Mouse (Mus musculus) midbrain, embryonic 15.5 days (tissue): Measurements from ENCODE around the gene Kctd18. TPM values are rescaled to one million over a fixed set of nuclear protein-coding genes. Genes with fewer than 3 reads are reported as not detected.

Source experiments
- ATAC-seq: fragments of 200-750 bp; cut with Nextera tagmentation; replicated peaks from 2 replicates; pipeline ENCODE4 v1.8.0; 2017; ENCODE audit warnings: moderate TSS enrichment
- H3K27ac ChIP-seq: fragments of 300-500 bp; sonication (generic); 2 replicates; pipeline ENCODE4 v1.5.1; 2015; ENCODE audit warnings: mild to moderate bottlenecking, inconsistent platforms
- H3K27me3 ChIP-seq: fragments of 300-500 bp; sonication (generic); replicated peaks from 2 replicates; pipeline ENCODE4 v1.6.1; 2015; ENCODE audit warnings: inconsistent platforms
- H3K36me3 ChIP-seq: fragments of 300-500 bp; sonication (generic); replicated peaks from 2 replicates; pipeline ENCODE4 v1.6.1; 2015; ENCODE audit warnings: inconsistent platforms
- H3K4me1 ChIP-seq: fragments of 300-500 bp; sonication (generic); 2 replicates; pipeline ENCODE4 v1.6.1; 2015; ENCODE audit warnings: inconsistent platforms
- H3K4me2 ChIP-seq: fragments of 300-500 bp; sonication (generic); 2 replicates; pipeline ENCODE4 v1.6.1; 2015; ENCODE audit warnings: inconsistent platforms, mild to moderate bottlenecking, moderate library complexity
- H3K4me3 ChIP-seq: fragments of 300-500 bp; sonication (generic); 2 replicates; pipeline ENCODE4 v1.5.1; 2015; ENCODE audit warnings: mild to moderate bottlenecking, inconsistent platforms
- H3K9ac ChIP-seq: fragments of 300-500 bp; sonication (generic); 2 replicates; pipeline ENCODE4 v1.6.1; 2015; ENCODE audit warnings: mild to moderate bottlenecking, inconsistent platforms
- H3K9me3 ChIP-seq: fragments of 300-500 bp; sonication (generic); 2 replicates; pipeline ENCODE4 v1.6.1; 2016; ENCODE audit warnings: inconsistent platforms
- WGBS: fragments of 180-500 bp; shearing (Covaris S2); methylation state at CpG from one replicate; pipeline ENCODE4 v1.1.7; 2015; ENCODE audit warnings: mixed read lengths; 5-methylcytosine and 5-hydroxymethylcytosine counted together
- polyA plus RNA-seq: library from polyadenylated mRNA; unstranded; fragments of >200 nt; fragmentation: Nextera tagmentation; extraction: Ambion mirVana; gene quantifications from 2 replicates; pipeline ENCODE4 v1.2.1, GENCODE M21; 2015

Gene Kctd18
- polyA plus RNA-seq, 1 experiment from 2014 or later: 29.7 TPM

GRCm38 (mm10) chr1:57969327-57970271 lies 49.2 kb downstream of the Kctd18 start:
- no peaks in the 10 kb centered on the region for H3K9me3 ChIP-seq
- no peaks in the 10 kb centered on the region for H3K27me3 ChIP-seq
- H3K4me3 ChIP-seq: peak overlapping the region; percentile 77
- peaks cover 18% of the 10 kb centered on the region for H3K4me1 ChIP-seq
- peak overlapping the region; percentile 71 for H3K4me2 ChIP-seq
- peak overlapping the region; percentile 80 for H3K27ac ChIP-seq
- under 1% methylated on average over 64 of the region's 65 CpGs for WGBS
- peak overlapping the region; percentile 90 for H3K9ac ChIP-seq
- no peaks in the 10 kb centered on the region for H3K36me3 ChIP-seq
- ATAC-seq: peak; percentile 98

DNA sequence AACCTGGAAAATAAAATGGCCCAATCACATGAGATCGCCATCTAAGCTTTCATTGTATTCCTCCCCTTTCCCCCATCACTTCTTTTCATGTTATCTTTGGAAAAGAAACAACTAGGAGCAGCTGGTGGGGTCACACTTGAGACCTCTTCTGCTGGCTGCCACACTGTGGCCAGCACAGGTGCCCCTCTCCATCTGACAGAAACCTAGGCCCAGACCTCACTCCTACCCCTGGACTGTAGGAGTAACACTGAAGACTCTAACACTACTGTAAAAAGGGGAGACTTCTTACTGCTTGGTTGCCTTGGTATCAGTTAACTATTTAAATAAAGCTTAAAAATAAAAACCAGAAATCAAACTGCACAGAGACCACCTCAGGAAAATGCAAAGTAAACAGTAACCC lies 63.0 kb downstream of the Kctd18 start:
- Histone ChIP-seq H3K27ac (no peak overlapping the region), H3K4me2 (no peak overlapping the region), H3K36me3 (peaks cover 17% of the 10 kb centered on the region; the same call in 1 of the 2 replicates), H3K4me3 (no peak overlapping the region), H3K9me3 (no peaks in the 10 kb centered on the region), H3K9ac (no peak overlapping the region), H3K4me1 (no peaks in the 10 kb centered on the region), H3K27me3 (no peaks in the 10 kb centered on the region)
- ATAC-seq: no peak
- WGBS: 89% methylated on average over 1 of the region's 1 CpGs

GRCm38 (mm10) chr1:57954376-57954765 lies 64.4 kb downstream of the Kctd18 start:
- no peak overlapping the region for H3K4me2 ChIP-seq
- no peak overlapping the region for H3K9ac ChIP-seq
- no peaks in the 10 kb centered on the region for H3K4me1 ChIP-seq
- no peak overlapping the region for H3K27ac ChIP-seq
- H3K27me3 ChIP-seq: no peaks in the 10 kb centered on the region
- ATAC-seq: no peak
- peaks cover 13% of the 10 kb centered on the region; the same call in 1 of the 2 replicates for H3K36me3 ChIP-seq
- no peak overlapping the region for H3K4me3 ChIP-seq
- WGBS: 89% methylated on average over 5 of the region's 5 CpGs
- no peaks in the 10 kb centered on the region for H3K9me3 ChIP-seq

DNA sequence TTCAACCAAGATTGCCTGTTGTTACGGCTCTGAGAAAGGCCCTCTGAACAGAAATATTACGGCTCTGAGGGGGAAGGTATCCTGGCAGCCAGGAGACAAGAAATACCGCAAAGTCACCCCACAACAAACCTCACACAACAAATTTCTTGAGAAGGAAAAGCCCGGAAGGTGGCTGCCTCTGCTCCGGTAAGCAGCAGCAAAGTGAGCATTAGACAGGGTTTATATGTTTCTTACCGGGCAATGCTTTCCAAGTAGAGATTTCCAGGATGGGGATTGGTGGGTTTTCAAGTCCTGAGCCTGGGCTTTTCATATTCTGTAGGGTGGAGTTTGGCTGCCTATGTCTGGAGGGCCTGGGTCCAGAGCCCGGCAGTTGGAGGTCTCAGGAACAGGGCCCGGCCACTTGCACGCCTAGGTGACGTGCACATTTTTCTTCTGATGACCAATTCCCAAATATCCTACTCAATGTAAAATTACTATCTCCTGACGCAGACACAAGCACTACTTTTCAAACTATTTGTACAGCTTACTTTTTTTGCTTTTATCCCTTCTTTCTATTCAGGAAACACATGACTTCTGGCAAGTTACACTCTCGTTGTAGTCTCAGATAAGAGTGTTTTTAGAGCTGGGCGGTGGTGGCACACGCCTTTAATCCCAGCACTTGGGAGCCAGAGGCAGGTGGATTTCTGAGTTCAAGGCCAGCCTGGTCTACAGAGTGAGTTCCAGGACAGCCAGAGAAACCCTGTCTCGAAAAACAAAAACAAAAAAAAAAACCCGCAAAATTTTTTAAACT lies 65.0 kb downstream of the Kctd18 start:
- Histone ChIP-seq H3K36me3 (peaks cover 8% of the 10 kb centered on the region; the same call in 1 of the 2 replicates), H3K27me3 (no peaks in the 10 kb centered on the region), H3K9ac (no peak overlapping the region), H3K4me2 (no peak overlapping the region), H3K9me3 (no peaks in the 10 kb centered on the region), H3K27ac (no peak overlapping the region), H3K4me3 (no peak overlapping the region), H3K4me1 (no peaks in the 10 kb centered on the region)
- no peak for ATAC-seq
- 84% methylated on average over 16 of the region's 16 CpGs for WGBS

- no peaks in the 10 kb centered on the region for H3K27me3 ChIP-seq
- WGBS: 93% methylated on average over 4 of the region's 4 CpGs
- H3K9me3 ChIP-seq: no peaks in the 10 kb centered on the region
- H3K4me1 ChIP-seq: no peaks in the 10 kb centered on the region
- H3K36me3 ChIP-seq: peaks cover 8% of the 10 kb centered on the region; the same call in 1 of the 2 replicates
- no peak for ATAC-seq
- no peak overlapping the region for H3K27ac ChIP-seq
- H3K4me2 ChIP-seq: no peak overlapping the region
- H3K4me3 ChIP-seq: no peak overlapping the region
- H3K9ac ChIP-seq: no peak overlapping the region
These were observed 66.2 kb downstream of the Kctd18 start for GRCm38 (mm10) chr1:57952509-57952908.

DNA sequence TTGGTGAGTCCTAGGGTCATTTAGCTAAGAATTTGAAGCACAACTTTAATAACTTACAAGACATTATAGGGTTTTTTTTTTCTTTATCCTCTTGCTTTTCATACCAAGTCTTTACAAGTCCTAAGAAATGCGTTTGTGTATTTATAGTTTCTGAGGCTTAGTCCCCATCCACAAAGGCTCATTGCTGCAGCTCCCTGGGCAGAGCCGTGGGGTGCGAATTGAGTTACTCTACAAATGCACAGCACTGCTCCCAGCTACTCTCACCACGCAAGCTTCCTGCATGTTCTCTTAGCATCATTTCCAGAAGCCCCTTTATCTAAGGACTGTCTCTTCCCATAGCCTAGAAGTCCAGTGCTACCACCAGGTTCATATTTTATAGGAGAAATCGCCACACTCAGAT lies 69.0 kb downstream of the Kctd18 start:
- H3K4me3 ChIP-seq: no peak overlapping the region
- no peak overlapping the region for H3K4me2 ChIP-seq
- no peak overlapping the region for H3K9ac ChIP-seq
- 58% methylated on average over 5 of the region's 5 CpGs for WGBS
- no peak overlapping the region for H3K27ac ChIP-seq
- ATAC-seq: no peak
- no peaks in the 10 kb centered on the region for H3K9me3 ChIP-seq
- no peaks in the 10 kb centered on the region for H3K4me1 ChIP-seq
- no peaks in the 10 kb centered on the region for H3K27me3 ChIP-seq
- H3K36me3 ChIP-seq: 0 out of 2 replicates have a peak, but pooled peaks cover 7% of the 10 kb centered on the region

- peak; percentile 74 for ATAC-seq
These were observed 69.6 kb downstream of the Kctd18 start for GRCm38 (mm10) chr1:57949195-57949594.

DNA sequence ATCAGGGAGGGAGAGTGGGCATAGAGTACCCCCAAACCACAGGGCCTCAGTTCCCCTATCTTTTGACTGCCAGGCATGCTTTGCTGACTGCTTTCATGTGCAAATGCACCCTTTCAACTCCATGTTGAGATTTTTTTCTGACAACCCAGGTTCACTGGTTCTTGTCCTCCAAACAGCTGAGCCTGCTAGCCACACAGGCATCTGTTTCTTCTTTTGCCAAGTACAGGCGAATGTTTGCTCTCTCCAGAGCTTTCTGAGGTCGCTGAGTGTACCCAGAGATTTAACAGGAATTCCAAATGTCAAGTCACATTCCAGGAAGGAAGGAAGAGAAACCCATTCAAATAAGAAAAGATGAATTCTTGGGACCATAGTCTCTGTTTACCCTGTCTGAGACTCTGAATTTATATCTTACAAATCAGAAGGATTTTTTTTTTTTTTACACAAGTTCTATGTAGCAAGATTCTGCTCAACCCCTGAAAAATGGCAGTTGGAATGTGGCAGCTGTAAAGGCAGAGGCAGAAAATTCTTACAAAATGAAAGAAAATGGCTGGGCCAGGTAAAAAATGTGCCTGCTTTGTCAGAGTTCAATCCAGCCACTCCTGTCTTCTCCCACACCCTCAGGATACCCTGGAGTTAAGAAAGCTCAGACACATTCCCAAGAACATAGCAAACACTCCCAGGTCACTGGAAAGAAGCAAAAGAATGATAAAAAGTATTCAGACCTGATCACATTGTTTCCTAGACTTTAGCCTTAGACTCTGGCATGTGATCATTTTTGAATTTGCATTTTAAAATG lies 71.0 kb downstream of the Kctd18 start:
- Histone ChIP-seq H3K4me1 (no peaks in the 10 kb centered on the region), H3K4me3 (no peak overlapping the region), H3K27ac (no peak overlapping the region), H3K36me3 (peaks cover 11% of the 10 kb centered on the region; the same call in 1 of the 2 replicates), H3K27me3 (no peaks in the 10 kb centered on the region), H3K9me3 (no peaks in the 10 kb centered on the region), H3K9ac (no peak overlapping the region), H3K4me2 (no peak overlapping the region)
- 19% methylated on average over 2 of the region's 2 CpGs for WGBS
- no peak for ATAC-seq

More at GRCm38 (mm10) chr1:57949195-57949594, 69.6 kb downstream of the Kctd18 start:
- no peaks in the 10 kb centered on the region for H3K9me3 ChIP-seq
- H3K4me1 ChIP-seq: no peaks in the 10 kb centered on the region
- no peak overlapping the region for H3K9ac ChIP-seq
- no peaks in the 10 kb centered on the region for H3K27me3 ChIP-seq
- no peak overlapping the region for H3K4me3 ChIP-seq
- 0 out of 2 replicates have a peak, but pooled peaks cover 10% of the 10 kb centered on the region for H3K36me3 ChIP-seq
- H3K4me2 ChIP-seq: no peak overlapping the region
- no peak overlapping the region for H3K27ac ChIP-seq
- 2% methylated on average over 1 of the region's 1 CpGs for WGBS

DNA sequence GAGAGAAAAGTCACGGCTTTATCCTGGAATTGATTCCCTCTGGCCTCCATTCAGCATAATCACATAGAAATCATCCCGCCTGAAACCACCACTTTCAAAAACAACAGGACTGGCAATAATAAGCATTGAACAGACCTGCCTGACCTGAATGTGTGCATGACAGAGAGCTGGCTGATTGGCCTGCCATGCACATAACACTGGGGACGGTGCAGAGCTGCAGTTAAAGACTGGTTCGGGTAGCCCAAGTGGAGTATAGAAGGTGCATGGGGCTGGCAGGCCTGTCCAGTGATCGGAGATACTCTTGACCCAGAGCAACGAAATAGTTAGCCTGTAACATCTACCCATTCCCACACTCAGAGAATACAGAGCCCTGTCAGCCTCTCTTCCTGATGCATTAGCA lies 76.5 kb downstream of the Kctd18 start:
- Histone ChIP-seq H3K9me3 (no peaks in the 10 kb centered on the region), H3K4me3 (no peak overlapping the region), H3K27ac (peak overlapping the region; percentile 22; the same call in 1 of the 2 replicates), H3K27me3 (no peaks in the 10 kb centered on the region), H3K9ac (no peak overlapping the region), H3K4me2 (no peak overlapping the region), H3K36me3 (peaks cover 11% of the 10 kb centered on the region; the same call in 1 of the 2 replicates), H3K4me1 (peaks cover 15% of the 10 kb centered on the region)
- 51% methylated on average over 6 of the region's 6 CpGs for WGBS
- ATAC-seq: peak; percentile 70

- H3K9me3 ChIP-seq: no peaks in the 10 kb centered on the region
- no peak overlapping the region for H3K9ac ChIP-seq
- peak overlapping the region; percentile 4; the same call in 1 of the 2 replicates for H3K27ac ChIP-seq
- H3K4me1 ChIP-seq: peaks cover 15% of the 10 kb centered on the region
- H3K27me3 ChIP-seq: no peaks in the 10 kb centered on the region
- ATAC-seq: peak; percentile 48; the same call in 1 of the 2 replicates
- H3K4me3 ChIP-seq: no peak overlapping the region
- H3K4me2 ChIP-seq: no peak overlapping the region
- peaks cover 11% of the 10 kb centered on the region; the same call in 1 of the 2 replicates for H3K36me3 ChIP-seq
- 38% methylated on average over 11 of the region's 11 CpGs for WGBS
These were observed 77.0 kb downstream of the Kctd18 start for GRCm38 (mm10) chr1:57941734-57942133.

- Histone ChIP-seq H3K9me3 (no peaks in the 10 kb centered on the region), H3K4me2 (no peak overlapping the region), H3K36me3 (peaks cover 6% of the 10 kb centered on the region; the same call in 1 of the 2 replicates), H3K9ac (no peak overlapping the region), H3K4me3 (no peak overlapping the region), H3K27ac (0 out of 2 replicates have a peak overlapping the region, but pooled peaks have one; percentile 4), H3K27me3 (no peaks in the 10 kb centered on the region), H3K4me1 (peaks cover 15% of the 10 kb centered on the region)
- 69% methylated on average over 7 of the region's 7 CpGs for WGBS
- ATAC-seq: peak; percentile 27; the same call in 1 of the 2 replicates
These were observed 77.7 kb downstream of the Kctd18 start for GRCm38 (mm10) chr1:57941095-57941494.
